Mouse (Mus musculus) bone marrow macrophage, adult 2 months (primary cell): ENCODE results near the gene Tomm5.

ENCODE experiments used
- CTCF ChIP-seq: IDR thresholded peaks from 2 replicates; pipeline ENCODE4 v1.5.1; 2012; ENCODE audit warnings: low read depth, mild to moderate bottlenecking, low read length, moderate library complexity
- POLR2A ChIP-seq: IDR thresholded peaks from 2 replicates; pipeline ENCODE4 v1.6.1; 2012; ENCODE audit warnings: mild to moderate bottlenecking, low read depth, low read length, borderline replicate concordance

GRCm38 (mm10) chr4:45083487-45083886 lies 24.4 kb downstream of the Tomm5 start:
- TF ChIP-seq CTCF = no peak
- no peak for TF ChIP-seq POLR2A
